Mouse (Mus musculus) induced T-regulatory cell, adult 2 months (primary cell): ENCODE results near the gene Fbrs.
A peak's percentile ranks its signal among the peaks of the same experiment; 100 is the strongest.
"Not testable (repeated sequence)": the region's sequence is repeated elsewhere in the genome, so short reads cannot be mapped to it uniquely, and the experiment has no call there.

ENCODE experiments used
- DNase-seq: peaks from one replicate; pipeline ENCODE4 v3.0.0-alpha.2; 2012; ENCODE audit warnings: low read depth

Gene Fbrs

GRCm38 (mm10) chr7:127478635-127479317 is at the start of gene Fbrs:
Gene Fbrs, plus strand, starts transcription at chr7:127479199.
- DNase-seq, result peak; percentile 97

DNA sequence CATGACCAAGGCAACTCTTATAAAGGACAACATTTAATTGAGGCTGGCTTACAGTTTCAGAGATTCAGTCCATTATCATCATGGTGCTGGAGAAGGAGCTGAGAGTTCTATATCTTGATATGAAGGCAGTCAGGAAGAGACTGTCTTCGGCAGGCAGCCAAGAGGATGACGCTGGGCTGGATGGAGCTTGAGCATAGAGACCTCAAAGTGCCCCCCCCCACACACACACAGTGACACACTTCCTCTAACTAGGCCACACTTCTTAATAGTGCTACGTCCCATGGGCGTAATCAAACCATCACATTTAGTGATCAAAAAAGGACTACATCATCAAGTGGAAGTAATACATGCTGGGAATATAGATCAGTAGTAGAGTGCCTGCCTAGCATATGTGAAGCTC is 43.8 kb upstream of the Fbrs start:
- no peak for DNase-seq

DNA sequence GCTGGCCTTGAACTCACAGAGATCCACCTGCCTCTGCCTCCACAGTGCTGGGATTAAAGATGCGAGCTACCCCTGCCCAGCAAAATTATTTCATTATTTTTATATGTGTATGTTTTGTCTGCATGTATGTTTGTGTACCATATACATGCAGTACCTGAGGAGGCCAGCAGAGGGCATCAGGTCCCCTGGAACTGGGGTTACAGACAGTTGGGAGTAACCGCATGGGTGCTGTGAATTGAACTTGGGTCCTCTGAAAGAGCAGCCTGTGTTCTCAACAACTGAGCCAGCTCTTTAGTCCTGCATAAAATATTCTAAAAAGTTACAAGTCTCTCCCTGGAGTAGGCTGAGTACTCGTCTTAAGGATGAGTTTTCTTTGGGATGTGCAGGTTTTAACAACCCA is 41.3 kb upstream of the Fbrs start:
- DNase-seq, result peak; percentile 63

DNA sequence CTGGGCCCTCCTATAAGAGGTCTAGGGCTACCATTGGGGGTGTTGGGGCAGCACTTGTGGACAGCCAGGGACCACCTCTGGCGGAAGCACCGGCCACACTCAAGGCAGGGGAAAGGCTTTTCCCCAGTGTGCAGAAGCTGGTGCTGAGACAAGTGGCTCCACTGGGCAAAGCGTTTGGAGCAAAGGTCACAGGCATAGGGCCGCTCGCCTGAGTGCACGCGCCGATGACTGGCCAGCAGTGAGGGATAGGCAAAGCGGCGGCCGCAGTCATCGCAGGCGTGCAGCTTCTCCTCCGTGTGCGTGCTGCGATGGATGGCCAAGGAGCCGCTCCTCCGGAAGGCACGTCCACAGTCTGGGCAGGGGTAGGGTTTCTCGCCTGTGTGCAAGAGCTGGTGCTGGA is 35.0 kb upstream of the Fbrs start:
- no peak for DNase-seq

DNA sequence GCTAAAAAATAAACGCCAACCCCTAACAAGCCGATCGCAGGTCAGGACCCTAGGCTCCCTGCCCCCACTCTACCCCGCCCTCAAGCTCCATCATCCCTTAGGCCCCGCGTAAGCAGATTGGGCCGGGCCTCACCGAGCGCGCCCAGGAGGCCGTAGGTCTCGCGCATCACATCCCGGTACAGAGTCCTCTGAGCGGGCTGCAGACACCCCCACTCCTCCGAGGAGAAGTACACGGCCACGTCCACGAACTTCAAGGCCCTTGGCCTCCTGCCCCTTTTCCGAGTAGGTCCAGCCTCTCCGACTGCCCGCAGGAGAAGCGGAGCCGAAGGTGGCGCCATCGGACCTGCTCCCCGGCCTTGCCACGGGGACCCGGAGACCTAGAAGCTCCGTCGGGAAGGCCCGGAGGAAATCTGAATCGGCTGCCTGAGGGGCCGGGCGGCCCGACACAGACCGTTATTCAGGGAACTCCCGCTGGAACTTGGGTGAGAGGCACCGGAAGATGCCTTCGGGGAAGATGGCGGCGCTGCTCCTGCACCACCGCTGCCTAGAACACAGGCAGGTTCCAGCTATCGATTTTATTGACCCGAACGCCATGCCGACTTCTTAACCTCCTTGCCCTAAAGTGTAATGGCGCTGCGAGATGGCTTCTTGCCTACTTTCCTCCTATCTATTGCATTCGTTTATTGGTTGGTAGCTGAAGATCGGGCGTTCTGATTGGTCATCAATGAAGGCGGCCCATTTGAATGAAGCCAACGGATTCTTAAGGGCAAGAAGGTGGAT is 30.3 kb upstream of the Fbrs start, which contains the start of gene Zfp689:
Gene Zfp689, minus strand, starts transcription at position 638 of the 780 bp plus-strand sequence.
- DNase-seq, result peak; percentile 100

GRCm38 (mm10) chr7:127449966-127450365 is 29.0 kb upstream of the Fbrs start:
- DNase-seq, result no peak

DNA sequence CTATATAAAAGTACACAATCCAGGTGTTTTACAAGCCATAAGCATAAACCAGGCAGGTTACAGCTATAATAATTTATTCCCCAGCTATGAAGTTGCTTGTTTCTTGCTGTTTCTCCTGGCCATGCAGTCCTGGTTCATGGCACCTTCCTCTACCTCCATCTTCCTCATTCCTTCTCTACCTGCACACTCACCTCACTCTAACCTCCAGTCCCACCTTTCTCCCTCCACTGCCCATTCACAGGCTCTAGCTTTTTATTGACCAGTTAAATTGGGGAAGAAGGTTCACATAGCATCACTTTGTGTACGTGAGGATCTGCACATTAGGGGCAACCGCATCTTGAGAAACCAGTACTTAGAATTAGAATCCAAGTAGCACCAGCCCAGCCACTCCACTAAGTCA is 25.9 kb upstream of the Fbrs start:
- DNase-seq, result no peak

DNA sequence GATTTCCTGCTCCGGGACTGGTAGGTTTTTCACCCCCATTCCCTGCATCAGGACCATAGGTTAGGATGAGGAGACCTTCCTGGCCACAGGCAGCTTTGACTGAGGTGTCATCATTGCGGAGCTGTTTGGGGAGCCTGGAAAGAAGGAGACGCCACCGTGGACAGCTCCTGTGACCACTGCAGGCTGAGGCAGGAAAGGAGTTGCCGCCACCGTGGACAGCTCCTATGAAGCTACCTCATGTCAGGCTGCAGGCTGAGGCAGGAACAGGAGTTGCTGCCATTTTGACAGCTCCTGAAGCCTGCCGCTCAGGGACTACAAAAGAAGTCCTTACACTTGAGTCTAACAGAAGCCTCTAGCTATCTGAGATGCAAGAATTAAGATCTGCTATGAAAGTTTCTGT is 24.1 kb upstream of the Fbrs start:
- no peak for DNase-seq

DNA sequence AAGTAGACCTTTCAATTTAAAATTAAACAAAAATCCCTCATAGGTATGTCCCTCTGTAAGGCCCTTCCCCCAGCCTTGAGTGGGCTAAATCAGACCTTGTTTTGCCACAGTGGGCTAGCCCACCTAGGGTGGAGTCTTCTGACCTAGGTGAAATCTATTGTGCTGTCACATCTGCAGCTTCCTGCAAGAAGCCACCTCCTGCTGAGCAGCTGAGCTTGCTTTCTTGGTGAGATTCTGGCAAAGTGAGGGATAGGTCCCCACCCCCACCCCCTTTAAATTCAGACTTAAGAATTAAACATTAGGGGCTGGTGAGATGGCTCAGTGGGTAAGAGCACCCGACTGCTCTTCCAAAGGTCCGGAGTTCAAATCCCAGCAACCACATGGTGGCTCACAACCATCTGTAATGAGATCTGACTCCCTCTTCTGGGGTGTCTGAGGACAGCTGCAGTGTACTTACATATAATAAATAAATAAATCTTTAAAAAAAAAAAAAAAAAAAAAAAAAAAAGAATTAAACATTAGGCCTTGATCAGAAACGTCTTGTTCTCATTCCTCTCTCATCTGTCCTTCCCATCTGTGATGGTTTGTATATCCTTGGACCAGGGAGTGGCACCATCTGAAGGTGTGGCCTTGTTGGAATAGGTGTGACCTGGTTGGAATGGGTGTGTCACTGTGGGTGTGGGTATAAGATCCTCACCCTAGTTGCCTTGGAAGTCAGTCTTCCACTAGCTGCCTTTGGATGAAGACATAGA is 20.5 kb upstream of the Fbrs start:
- DNase-seq, result not testable (repeated sequence)

- DNase-seq, result not testable (repeated sequence)
These were observed 19.7 kb upstream of the Fbrs start, which contains the start of gene Prr14 for GRCm38 (mm10) chr7:127459311-127459710. Gene Prr14, plus strand, starts transcription at chr7:127459611.

DNA sequence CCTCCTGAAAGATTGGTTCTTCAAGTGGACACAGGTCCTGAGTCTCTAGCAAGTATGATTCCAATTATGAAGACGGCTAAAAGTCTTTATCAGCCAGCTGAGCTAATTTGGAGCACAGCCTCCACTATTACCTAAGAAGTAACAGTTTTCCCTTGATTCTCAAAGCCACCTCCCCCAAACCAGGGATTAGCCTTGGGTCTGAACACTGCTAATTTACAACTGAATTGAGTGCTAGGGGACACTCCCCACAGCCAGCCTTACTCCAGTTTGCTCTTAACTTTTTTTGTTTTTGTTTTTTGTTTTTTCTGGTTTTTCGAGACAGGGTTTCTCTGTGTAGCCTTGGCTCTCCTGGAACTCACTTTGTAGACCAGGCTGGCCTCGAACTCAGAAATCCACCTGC is 13.8 kb upstream of the Fbrs start:
- no peak for DNase-seq

- not testable (repeated sequence) for DNase-seq
These were observed 13.3 kb upstream of the Fbrs start for GRCm38 (mm10) chr7:127465670-127466069.

DNA sequence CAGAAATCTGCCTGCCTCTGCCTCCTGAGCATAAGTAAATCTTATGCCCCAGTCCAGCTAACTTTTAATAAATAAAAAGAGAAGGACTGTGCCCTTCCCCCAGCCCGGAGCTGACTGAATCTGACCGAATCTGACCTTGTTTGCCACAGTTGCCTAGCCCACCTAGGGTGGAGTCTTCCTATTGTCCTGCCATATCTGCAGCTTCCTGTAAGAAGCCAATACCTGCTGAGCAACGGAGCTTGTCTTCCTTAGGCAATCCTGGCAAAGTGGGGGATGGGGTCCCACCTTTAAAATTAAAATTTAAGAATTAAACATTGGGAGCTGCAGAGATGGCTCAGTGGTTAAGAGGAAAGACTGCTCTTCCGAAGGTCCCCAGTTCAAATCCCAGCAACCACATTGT is 12.4 kb upstream of the Fbrs start:
- no peak for DNase-seq

- no peak for DNase-seq
These were observed 8.8 kb upstream of the Fbrs start for GRCm38 (mm10) chr7:127470011-127470715.

DNA sequence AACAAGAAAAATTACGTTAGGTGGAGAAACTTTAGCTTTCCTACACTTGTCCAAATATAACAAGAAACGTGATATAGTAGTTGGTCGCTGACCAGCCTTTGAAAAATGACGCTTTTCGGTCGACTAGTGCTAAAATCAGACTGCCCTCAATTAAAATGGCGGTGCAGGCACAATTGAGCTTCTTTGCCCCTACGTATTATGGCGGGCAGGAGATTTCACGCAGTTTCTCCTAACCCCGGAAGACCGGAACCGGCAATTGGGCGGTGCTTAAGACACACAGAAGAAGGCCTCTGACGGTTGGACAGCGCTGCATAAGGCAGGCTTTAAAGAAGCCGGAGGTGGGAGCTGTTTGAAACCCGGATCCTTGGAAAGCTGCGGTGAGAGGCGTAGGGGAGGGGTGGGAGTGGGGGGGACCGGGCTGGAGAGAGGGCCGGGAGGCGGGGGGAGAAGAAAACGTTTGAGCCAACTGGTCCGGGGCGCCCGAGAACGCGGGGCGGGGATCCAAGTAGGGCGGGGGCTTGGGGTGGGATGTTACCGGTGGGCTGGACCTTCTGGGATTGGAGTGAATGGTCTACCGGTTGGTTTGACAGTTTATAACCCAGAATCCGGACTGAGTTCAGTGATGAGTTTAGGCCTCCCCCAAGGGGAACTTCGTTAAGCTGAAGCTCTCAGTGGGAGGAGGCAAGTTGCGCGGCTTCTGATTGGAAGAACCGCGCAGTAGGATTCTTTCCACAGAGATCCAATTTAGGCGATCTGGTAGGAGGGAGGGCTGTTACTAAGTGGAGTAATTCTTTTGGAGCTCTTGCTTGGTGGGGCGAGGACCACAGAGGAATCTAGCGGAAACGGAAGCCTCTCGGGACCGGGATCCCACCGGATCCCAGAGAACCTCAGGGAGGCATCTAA is 8.0 kb upstream of the Fbrs start:
- DNase-seq, result peak; percentile 98

DNA sequence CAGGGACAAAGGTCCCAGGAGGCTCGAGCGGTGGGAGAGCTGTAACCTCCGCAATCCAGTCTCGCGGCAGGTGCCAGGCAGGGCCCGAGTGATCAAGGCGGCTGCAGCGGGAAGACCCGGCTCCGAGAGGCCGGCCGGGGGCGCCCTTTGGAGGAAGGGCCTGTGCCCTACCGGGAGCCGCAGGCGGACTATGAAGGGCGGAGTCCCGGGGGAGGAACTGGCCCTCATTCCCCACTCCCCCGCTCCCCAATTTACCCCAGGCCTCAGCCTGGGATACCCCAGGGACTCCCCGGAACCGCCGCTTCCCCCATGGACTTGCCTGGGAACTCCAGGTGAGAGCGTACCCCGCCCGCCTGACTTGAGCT is 7.4 kb upstream of the Fbrs start:
- no peak for DNase-seq

DNA sequence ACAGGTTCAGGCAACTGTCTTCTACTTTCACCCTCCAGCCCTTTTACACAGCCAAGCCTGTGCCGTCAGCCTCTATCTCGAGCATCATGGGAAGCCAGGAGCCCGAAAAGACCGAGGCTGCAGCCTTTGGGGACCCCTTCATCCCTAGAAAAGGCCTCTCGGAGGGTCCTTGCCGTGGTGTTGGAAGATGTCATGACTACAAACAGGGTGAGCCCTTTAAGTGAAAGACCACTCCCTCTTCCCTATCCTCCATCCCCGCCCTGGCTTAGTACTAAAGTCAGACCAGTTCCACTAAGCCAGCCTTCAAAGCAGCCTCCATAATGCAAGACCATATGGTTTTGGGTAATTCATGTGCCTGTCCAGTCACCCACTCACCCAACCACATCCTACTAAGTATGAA is 6.9 kb upstream of the Fbrs start:
- DNase-seq, result no peak

DNA sequence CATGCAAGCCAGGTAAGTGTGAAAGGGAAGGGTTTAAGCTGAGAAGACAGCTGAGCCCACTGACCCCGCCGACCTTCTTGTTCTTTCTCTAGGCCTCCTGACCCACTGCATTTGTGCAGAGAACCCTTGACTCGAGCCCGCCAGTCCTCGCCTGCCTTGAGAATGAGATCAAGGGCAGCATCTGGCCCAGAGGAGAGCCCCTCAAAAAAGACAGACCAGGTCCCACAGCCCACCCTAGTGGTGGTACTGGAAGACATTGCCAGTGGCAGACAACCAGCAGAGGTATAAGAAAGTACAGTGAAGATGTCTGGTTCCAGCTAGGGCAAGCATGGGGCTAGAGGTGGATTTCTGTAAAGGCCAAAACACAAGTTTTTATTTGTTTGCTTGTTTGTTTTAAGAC is 5.3 kb upstream of the Fbrs start:
- no peak for DNase-seq

DNA sequence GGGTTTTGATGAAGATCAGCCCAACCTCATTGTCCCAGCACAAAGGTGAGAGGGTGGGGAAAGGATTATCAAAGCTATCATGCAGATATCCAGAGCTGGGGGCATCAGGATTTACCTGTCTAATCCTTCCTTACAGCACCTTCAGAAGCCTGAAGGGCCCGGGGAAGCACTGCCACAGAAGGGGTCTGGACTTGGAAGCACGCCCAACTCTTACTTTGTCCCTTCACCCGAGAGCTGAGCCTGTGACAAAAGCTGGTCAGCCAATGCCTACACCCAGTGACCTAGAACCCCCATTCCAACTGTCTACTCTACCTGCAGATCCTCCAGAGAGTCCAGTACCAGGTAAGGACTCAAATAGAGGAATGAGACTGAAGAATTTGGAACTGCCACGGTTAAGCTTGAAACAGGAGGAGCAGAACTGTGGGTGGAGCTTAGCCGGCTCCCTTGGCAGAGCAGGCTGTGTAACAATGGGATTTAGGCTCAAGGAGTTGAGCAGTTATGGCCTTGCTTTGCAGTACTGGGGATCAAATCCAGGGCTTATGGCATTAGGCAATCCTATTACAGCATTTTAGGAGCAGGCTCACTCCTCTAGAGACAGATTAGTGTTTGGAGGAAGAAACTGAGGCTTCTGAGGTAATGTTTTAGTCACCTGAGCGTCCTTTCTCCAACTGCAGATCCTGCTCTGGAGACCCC is 4.5 kb upstream of the Fbrs start:
- no peak for DNase-seq

DNA sequence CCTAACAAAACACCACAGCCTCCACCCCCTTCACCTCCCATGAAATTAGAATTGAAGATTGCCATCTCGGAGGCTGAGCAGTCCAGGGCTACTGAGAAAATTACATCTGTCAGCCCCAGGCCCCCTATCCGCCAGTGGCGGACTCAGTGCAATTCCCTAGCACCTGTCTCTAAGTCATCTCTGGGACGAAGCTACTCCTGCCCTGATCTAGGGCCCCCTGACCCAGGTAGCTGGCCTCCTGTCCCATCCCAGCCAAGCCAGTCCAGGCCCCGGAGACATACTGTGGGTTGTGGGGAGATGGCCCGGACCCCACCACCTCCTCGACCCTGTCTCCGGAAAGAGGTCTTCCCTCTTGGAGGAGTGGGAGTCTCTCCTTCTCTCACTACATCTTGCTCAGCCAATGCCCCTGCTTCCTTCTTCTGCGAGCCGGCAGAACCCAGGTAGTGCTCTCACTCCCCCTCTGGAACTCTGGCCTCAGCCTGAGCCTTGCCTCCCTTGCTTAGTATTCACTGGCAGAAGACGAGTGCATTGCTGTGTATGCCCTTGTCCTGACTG is 3.7 kb upstream of the Fbrs start:
- no peak for DNase-seq
